Mouse (Mus musculus): ENCODE results near the gene Wdfy3.
"Not testable (repeated sequence)": the region's sequence is repeated elsewhere in the genome, so short reads cannot be mapped to it uniquely, and the experiment has no call there.

Wdfy3 gene

GRCm38 (mm10) chr5:102069767-102070413 is at the start of gene Wdfy3:
Gene Wdfy3 (minus strand): TSS chr5:102069921.
- peak; percentile 89 for DNase-seq

- peak; percentile 15 for DNase-seq
Observed at GRCm38 (mm10) chr5:102113009-102113408, 43.3 kb upstream of the Wdfy3 start.

- no peak for DNase-seq
Observed at GRCm38 (mm10) chr5:102112034-102112433, 42.3 kb upstream of the Wdfy3 start.

GRCm38 (mm10) chr5:102110031-102110430 is 40.3 kb upstream of the Wdfy3 start:
- peak; percentile 87 for DNase-seq

- DNase-seq: no peak
Observed at GRCm38 (mm10) chr5:102105919-102106318, 36.2 kb upstream of the Wdfy3 start.

GRCm38 (mm10) chr5:102101815-102102214 is 32.1 kb upstream of the Wdfy3 start:
- DNase-seq: not testable (repeated sequence)

GRCm38 (mm10) chr5:102100246-102101241 is 30.8 kb upstream of the Wdfy3 start:
- no peak for DNase-seq

- DNase-seq: no peak
Observed at GRCm38 (mm10) chr5:102095576-102095975, 25.9 kb upstream of the Wdfy3 start.

- no peak for DNase-seq
Observed at GRCm38 (mm10) chr5:102090686-102091085, 21.0 kb upstream of the Wdfy3 start.

- DNase-seq: no peak
Observed at GRCm38 (mm10) chr5:102084737-102085705, 15.3 kb upstream of the Wdfy3 start.

- peak; percentile 74 for DNase-seq
Observed at GRCm38 (mm10) chr5:102074086-102074485, 4.4 kb upstream of the Wdfy3 start.

GRCm38 (mm10) chr5:102072057-102072456 is 2.3 kb upstream of the Wdfy3 start:
- DNase-seq: no peak

GRCm38 (mm10) chr5:102071241-102071640 is 1.5 kb upstream of the Wdfy3 start:
- DNase-seq: no peak

GRCm38 (mm10) chr5:102070788-102071187 is 1.1 kb upstream of the Wdfy3 start:
- no peak for DNase-seq

GRCm38 (mm10) chr5:102070414-102070768 is 670 bp upstream of the Wdfy3 start:
- peak; percentile 67 for DNase-seq

- DNase-seq: peak; percentile 27
Observed at GRCm38 (mm10) chr5:102069051-102069766, 512 bp downstream of the Wdfy3 start.

GRCm38 (mm10) chr5:102066458-102066857 is 3.3 kb downstream of the Wdfy3 start:
- DNase-seq: no peak

- no peak for DNase-seq
Observed at GRCm38 (mm10) chr5:102063013-102063752, 6.5 kb downstream of the Wdfy3 start.

- no peak for DNase-seq
Observed at GRCm38 (mm10) chr5:102061816-102062215, 7.9 kb downstream of the Wdfy3 start.

GRCm38 (mm10) chr5:102055946-102056345 is 13.8 kb downstream of the Wdfy3 start:
- no peak for DNase-seq

GRCm38 (mm10) chr5:102055130-102055641 is 14.5 kb downstream of the Wdfy3 start:
- no peak for DNase-seq
